Mouse (Mus musculus): ENCODE results near the gene Exoc7. TPM values are rescaled to one million over a fixed set of nuclear protein-coding genes. Genes with fewer than 3 reads are reported as not detected.

Exoc7 gene
- total RNA-seq, 2 experiments from 2014 or later = 85.0 to 87.2 TPM

DNA sequence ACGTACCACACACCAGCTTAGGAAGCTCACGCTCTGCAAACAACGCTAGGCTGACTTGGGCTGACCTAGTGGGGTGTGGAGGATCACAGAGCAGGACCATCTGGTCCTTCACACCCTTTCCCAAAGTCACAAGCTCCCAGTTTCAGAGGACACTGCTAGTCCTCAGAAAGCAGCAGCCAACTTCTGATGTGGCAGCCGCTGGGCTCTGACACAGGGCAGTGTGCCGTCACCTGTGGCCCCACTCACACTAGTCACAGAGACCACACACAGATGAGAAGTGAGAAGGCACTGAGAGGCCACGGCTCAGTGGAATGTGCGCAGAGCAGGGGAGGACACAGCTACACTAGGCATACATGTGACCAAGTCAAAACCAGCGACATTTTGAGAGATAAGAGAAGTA, 56.1 kb downstream of the Exoc7 start:
- DNase-seq (ENCODE audit: extremely low spot score in 1 of 2, low spot score in 1 of 2) = no peak

DNA sequence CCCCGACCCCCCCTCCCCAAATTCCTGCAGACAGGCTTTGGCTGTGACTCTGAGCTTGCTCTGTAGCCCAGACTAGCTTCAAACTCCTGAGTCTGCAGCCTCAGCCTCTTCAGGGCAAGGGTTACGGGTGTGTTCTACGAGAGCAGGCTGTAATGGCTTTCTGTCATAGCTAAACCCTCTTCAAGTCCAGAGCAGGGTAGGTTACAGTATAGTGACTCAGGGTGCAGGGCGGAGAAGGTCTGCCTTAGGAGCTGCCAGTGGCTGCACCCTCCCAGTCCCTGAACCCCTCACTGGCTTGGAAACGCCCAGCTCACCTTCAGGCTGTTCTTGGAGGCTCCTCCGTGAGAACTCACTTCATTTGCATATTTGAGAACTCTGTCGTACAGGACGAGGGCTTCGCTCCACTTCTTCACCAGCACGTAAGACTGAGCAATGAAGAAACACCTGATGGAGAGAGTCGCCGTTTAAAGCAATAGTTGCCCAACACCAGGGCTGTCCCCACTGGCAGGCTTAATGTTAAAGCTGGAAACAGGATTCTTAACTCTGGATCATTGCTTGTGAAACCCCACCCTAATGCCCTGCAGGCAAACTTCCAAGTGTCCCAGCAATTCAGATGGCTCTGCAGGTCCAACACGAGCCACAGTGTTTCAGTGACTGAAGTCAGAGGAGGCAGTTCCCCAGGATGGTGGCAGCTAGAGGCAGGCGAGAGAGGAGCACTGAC, 59.4 kb downstream of the Exoc7 start:
- DNase-seq (ENCODE audit: extremely low spot score in 1 of 2, low spot score in 1 of 2) = no peak

DNA sequence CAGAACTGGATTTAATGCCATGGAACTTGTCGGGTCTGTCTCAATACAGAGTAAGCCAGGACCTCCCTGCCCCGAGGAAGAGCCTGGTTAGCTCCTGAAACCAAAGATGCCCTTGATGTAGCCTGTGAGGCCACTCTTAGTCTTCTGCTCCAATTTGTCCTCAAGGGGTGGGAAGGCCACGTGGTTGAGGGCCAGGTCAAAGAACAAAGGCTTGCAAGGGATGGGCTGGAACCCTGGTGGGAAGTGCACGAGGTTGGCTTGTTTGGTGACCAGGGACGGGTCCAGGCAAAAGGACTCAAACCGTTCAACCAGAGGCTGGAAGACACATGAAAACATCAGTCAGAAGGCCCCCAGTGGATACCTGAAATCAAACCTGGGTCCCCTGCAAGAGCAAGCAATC, 61.4 kb downstream of the Exoc7 start:
- DNase-seq (ENCODE audit: extremely low spot score in 1 of 2, low spot score in 1 of 2) = no peak

DNA sequence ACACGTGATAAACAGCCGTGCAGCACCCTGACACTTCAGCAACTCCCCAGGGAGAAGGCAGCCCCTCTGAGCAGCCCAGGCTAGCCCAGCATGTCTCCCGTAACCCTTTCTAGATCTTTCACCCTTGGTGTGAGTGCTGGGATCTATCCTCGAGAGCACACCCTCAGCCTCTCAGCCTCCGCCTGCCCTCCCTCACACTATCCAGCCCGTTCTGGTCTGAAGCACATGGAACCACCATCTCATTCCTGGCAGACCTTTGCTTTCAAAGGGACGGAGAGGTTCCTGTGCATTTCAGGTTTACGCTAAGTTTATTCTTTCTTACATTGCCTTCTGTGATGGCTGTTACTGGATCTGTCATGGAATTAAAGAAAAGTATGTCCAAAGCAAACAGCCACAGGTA, 62.5 kb downstream of the Exoc7 start:
- DNase-seq (ENCODE audit: extremely low spot score in 1 of 2, low spot score in 1 of 2) = no peak

DNA sequence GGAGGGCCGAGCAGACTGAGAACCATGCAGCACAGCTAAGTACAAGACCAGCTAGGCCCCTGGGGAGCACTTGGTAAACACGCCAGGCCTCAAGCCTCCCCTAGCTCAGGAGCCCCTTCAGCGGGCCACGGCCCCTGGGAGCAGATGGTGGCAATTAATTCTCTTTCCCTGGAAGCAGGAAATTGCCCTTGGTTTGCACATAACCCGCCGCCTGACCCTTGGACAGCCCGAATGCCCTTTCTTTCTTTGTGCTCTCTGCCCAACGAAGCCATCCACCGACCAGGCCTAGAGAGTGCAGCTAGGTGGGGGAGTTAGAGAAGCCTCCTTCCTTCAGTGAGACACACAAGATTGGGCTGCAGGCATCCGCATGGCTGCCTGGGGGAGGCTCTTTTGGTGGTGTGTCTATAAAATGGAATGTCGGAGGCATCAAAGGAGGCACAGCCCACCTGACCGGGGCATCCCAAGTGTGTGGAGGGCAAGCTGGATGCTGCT, 65.2 kb downstream of the Exoc7 start:
- no peak for DNase-seq (ENCODE audit: extremely low spot score in 1 of 2, low spot score in 1 of 2)

DNA sequence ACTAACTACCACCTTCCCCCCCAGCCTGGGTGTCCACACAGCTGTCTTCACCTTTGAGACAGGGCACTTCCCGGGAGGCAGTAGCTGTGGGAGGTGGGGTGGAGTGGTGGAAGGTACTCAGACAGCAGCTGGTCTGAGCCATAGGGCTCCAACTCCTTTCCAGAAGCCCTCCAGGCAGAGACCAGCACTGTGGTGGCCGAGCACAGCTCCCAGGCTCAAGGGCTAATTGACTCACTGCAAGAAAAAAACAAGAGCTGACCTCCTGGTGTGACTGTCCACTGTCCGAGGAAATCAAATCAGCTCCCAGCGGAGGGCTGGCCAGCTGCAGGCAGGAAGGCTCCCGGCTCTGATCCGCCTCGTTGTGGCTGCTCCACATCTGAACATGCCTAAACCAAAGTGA, 67.2 kb downstream of the Exoc7 start:
- DNase-seq (ENCODE audit: extremely low spot score in 1 of 2, low spot score in 1 of 2) = no peak

Other genes with a start within 250 kb of the Exoc7 start
- 1 to 10 TPM; 1.3 to 2.4 TPM for gene Unc13d, start 229.3 kb downstream of the Exoc7 start, total RNA-seq (2021)
- 100 to 1,000 TPM; 390 to 418 TPM for gene Wbp2, start 220.2 kb downstream of the Exoc7 start, total RNA-seq (2021)
- gene Trim47, start 180.0 kb downstream of the Exoc7 start, total RNA-seq (2021) = 1 to 10 TPM; 5.6 to 5.9 TPM
- 1 to 10 TPM; 6.2 to 7.1 TPM for gene Trim65, start 176.1 kb downstream of the Exoc7 start, total RNA-seq (2021)
- 10 to 100 TPM; 59.1 to 62.7 TPM for gene Mrpl38, start 168.4 kb downstream of the Exoc7 start, total RNA-seq (2021)
- 10 to 100 TPM; 74.6 to 96.0 TPM for gene Fbf1, start 139.1 kb downstream of the Exoc7 start, total RNA-seq (2021)
- gene Ten1, start 108.4 kb downstream of the Exoc7 start, total RNA-seq (2021) = 10 to 100 TPM; 41.4 to 45.1 TPM
- gene Acox1, start 108.2 kb downstream of the Exoc7 start, total RNA-seq (2021) = 100 to 1,000 TPM; 117 to 118 TPM
- under 1 TPM; 0.26 to 0.59 TPM for gene Evpl, start 69.2 kb downstream of the Exoc7 start, total RNA-seq (2021)
- gene Srp68, start 33.0 kb downstream of the Exoc7 start, total RNA-seq (2021) = 10 to 100 TPM; 61.5 to 61.7 TPM
- gene Galr2, start 26.3 kb downstream of the Exoc7 start, total RNA-seq (2021) = not detected
- 1 to 10 TPM; 5.4 to 7.1 TPM for gene Foxj1, start 28.2 kb upstream of the Exoc7 start, total RNA-seq (2021)
- gene Rnf157, start 105.8 kb upstream of the Exoc7 start, total RNA-seq (2021) = 100 to 1,000 TPM; 241 to 258 TPM
- gene Ubald2, start 126.9 kb upstream of the Exoc7 start, total RNA-seq (2021) = 10 to 100 TPM; 37.0 to 38.3 TPM
- not detected for gene Qrich2, start 159.0 kb upstream of the Exoc7 start, total RNA-seq (2021)
- 10 to 100 TPM; 76.4 to 88.4 TPM for gene Prpsap1, start 187.0 kb upstream of the Exoc7 start, total RNA-seq (2021)
- 1 to 10 TPM; 1.3 to 2.1 TPM for gene Sphk1, start 223.7 kb upstream of the Exoc7 start, total RNA-seq (2021)

Data from layer of hippocampus, postnatal 25 days (tissue).